Mouse (Mus musculus) hindbrain, embryonic 16.5 days (tissue): Measurements from ENCODE around the gene Birc7. TPM values are rescaled to one million over a fixed set of nuclear protein-coding genes. Genes with fewer than 3 reads are reported as not detected.
A peak's percentile ranks its signal among the peaks of the same experiment; 100 is the strongest.

Experiments used
- ATAC-seq: fragments of 200-750 bp; cut with Nextera tagmentation; 2 replicates; pipeline ENCODE4 v1.8.0; 2017; ENCODE audit warnings: moderate TSS enrichment, moderate library complexity
- H3K27ac ChIP-seq: fragments of 300-500 bp; sonication (generic); 2 replicates; pipeline ENCODE4 v1.5.1; 2014; ENCODE audit warnings: low read depth, mild to moderate bottlenecking, control low read depth, low read length, moderate library complexity
- H3K27me3 ChIP-seq: fragments of 300-500 bp; sonication (generic); replicated peaks from 2 replicates; pipeline ENCODE4 v1.6.1; 2014; ENCODE audit warnings: low read length; ENCODE audit not compliant: control insufficient read depth, insufficient read depth
- H3K36me3 ChIP-seq: fragments of 300-500 bp; sonication (generic); 2 replicates; pipeline ENCODE4 v1.6.1; 2014; ENCODE audit warnings: mild to moderate bottlenecking, low read length, moderate library complexity, mixed read lengths; ENCODE audit not compliant: control insufficient read depth, insufficient read depth
- H3K4me1 ChIP-seq: fragments of 300-500 bp; sonication (generic); 2 replicates; pipeline ENCODE4 v1.6.1; 2014; ENCODE audit warnings: low read depth, low read length; ENCODE audit not compliant: control insufficient read depth, insufficient read depth
- H3K4me2 ChIP-seq: fragments of 300-500 bp; sonication (generic); 2 replicates; pipeline ENCODE4 v1.6.1; 2014; ENCODE audit warnings: mild to moderate bottlenecking, low read length, control low read depth, moderate library complexity
- H3K4me3 ChIP-seq: fragments of 300-500 bp; sonication (generic); 2 replicates; pipeline ENCODE4 v1.5.1; 2014; ENCODE audit warnings: mild to moderate bottlenecking, low read length, control low read depth, moderate library complexity
- H3K9ac ChIP-seq: fragments of 300-500 bp; sonication (generic); 2 replicates; pipeline ENCODE4 v1.6.1; 2014; ENCODE audit warnings: low read depth, mild to moderate bottlenecking, control low read depth, low read length, moderate library complexity
- H3K9me3 ChIP-seq: fragments of 300-500 bp; sonication (generic); 2 replicates; pipeline ENCODE4 v1.6.1; 2014; ENCODE audit warnings: mild to moderate bottlenecking, low read length, moderate library complexity; ENCODE audit not compliant: control insufficient read depth
- WGBS: fragments of 180-500 bp; shearing (Covaris S2); extraction: QIAGEN DNeasy Blood & Tissue Kit; methylation state at CpG from one replicate; pipeline ENCODE4 v1.1.7; 2014; 5-methylcytosine and 5-hydroxymethylcytosine counted together
- polyA plus RNA-seq: library from polyadenylated mRNA; unstranded; fragments of >200 nt; fragmentation: Nextera tagmentation; extraction: Ambion mirVana; gene quantifications from 2 replicates; pipeline ENCODE4 v1.2.1, GENCODE M21; 2015

Birc7 gene
- polyA plus RNA-seq, 1 experiment from 2014 or later, result 0.13 TPM

DNA sequence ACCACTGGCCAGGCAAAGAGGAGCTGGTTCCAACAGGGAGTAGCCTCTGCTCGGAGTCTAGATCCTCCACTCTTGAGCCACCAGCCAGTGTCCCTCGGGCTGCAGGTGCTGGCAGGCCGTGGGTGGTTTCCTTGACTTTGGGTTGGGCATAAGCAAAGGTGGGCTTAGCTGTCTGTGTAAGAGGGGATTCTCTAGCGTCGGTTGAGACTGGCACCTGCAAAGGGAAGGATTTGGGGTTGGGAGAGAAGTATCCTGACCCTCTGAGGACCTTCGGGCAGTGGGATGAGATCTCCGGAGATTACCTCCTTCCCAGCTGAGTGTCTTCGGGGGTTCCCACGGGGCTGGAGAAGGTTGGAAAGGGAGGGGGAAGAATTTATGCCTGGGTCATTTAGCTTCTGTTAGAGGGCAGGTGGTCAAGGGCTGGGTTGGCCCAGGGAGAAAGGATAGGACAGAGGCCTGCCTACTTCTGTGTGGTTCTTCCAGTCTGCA, 36.9 kb upstream of the Birc7 start:
- H3K9me3 ChIP-seq, result no peaks in the 10 kb centered on the region
- peak overlapping the region; percentile 61 for H3K4me2 ChIP-seq
- 0 out of 2 replicates have a peak, but pooled peaks cover 4% of the 10 kb centered on the region for H3K27me3 ChIP-seq
- ATAC-seq, result no peak
- H3K4me1 ChIP-seq, result peaks cover 32% of the 10 kb centered on the region
- peak overlapping the region; percentile 77 for H3K4me3 ChIP-seq
- H3K27ac ChIP-seq, result peak overlapping the region; percentile 98
- H3K36me3 ChIP-seq, result no peaks in the 10 kb centered on the region
- 9% methylated on average over 9 of the region's 9 CpGs for WGBS
- H3K9ac ChIP-seq, result peak overlapping the region; percentile 96

DNA sequence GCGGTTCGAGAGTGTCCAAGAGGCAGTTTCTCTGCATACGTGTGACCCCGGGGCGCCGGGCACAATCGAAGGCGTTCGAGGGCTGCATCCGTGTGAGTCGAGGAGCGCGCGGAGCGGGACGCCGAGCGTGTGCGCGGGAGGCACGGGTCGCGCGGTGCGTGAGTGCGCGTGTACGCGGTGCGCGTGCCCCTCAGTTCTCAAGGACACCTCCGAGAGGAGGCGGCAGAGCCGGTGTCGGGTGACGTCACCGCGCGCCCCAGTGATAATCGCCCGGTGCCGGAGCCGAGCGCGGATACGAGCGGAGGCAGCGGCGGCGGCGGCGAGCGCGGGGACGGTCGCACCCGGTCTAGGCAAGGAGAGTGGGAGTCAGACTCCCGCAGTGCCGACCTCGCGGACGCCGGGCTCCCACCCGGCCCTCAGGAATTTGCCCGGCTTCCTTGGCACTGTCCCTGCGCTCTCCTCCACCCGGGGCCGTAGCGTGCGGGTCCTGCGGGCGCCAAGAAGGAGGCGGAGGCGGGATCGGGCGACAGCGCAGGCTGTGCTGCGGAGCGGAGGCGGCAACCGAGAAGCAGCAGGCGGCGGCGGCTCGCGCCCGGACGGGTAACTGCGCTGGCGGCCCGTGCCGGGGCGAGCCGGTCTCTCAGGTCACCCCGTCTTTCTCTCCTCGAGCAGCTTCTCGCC, 35.8 kb upstream of the Birc7 start:
- Histone ChIP-seq H3K9ac (peak overlapping the region; percentile 96), H3K4me1 (peaks cover 39% of the 10 kb centered on the region), H3K9me3 (no peaks in the 10 kb centered on the region), H3K27me3 (0 out of 2 replicates have a peak, but pooled peaks cover 4% of the 10 kb centered on the region), H3K4me3 (peak overlapping the region; percentile 77), H3K27ac (peak overlapping the region; percentile 98), H3K4me2 (peak overlapping the region; percentile 61), H3K36me3 (no peaks in the 10 kb centered on the region)
- WGBS, result under 1% methylated on average over 89 of the region's 97 CpGs
- peak; percentile 63 for ATAC-seq

DNA sequence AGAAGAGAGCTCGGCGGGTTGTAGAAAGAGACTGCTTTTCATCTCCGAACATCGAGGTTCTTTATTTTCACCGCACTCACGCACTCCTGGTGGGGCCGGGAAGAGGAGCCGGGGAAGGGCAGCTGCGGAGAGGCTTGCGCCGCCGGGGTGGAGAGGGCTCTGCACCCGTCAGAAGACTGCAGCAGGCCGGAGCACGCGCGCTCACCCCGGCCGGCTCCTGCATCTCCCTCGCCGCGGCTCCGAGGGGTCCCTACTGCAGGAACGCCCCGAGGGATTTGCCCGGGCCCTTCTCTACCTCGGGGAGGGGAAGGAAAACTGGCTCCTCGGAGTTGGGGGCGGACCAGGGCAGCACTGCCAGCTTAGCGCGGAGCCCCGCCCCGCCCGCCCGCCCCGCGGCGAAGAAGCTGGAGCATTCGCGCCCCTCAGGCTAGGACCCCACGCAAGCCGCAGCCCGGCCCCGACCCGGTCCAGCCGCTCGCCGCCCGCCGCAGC, 35.2 kb upstream of the Birc7 start:
- under 1% methylated on average over 42 of the region's 50 CpGs for WGBS
- no peak for ATAC-seq

DNA sequence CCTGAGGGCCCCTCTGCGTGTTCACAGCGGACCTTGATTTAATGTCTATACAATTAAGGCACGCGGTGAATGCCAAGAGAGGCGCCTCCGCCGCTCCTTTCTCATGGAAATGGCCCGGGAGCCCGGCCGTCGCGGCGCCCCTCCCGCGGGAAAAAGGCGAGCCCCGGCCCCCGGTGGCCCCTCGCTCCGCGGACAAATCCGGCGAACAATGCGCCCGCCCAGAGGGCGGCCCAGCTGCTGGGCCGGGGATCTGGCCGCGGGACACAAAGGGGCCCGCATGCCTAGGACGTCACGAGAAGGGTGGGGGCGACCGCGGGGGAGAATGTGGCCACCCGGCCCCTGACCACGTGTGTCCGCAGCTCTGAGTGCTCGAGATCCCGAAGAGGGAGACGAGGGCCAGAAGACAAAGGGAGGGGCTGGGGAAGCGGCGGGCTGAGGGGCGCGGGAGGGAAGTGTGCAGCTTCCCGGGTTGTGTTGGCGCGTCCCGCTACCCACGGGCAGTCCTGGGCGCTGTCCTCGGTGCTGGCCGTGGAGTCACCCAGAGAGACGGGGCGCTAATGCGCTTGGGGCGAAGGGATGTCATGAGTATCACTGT, 34.7 kb upstream of the Birc7 start:
- WGBS, result under 1% methylated on average over 55 of the region's 57 CpGs
- Histone ChIP-seq H3K27me3 (0 out of 2 replicates have a peak, but pooled peaks cover 4% of the 10 kb centered on the region), H3K4me3 (peak overlapping the region; percentile 77), H3K9me3 (no peaks in the 10 kb centered on the region), H3K36me3 (no peaks in the 10 kb centered on the region), H3K4me1 (peaks cover 35% of the 10 kb centered on the region), H3K27ac (peak overlapping the region; percentile 98), H3K9ac (peak overlapping the region; percentile 96), H3K4me2 (peak overlapping the region; percentile 61)
- ATAC-seq, result peak; percentile 9

More for the DNA sequence above, 35.2 kb upstream of the Birc7 start:
- Histone ChIP-seq H3K4me1 (peaks cover 37% of the 10 kb centered on the region), H3K27me3 (0 out of 2 replicates have a peak, but pooled peaks cover 4% of the 10 kb centered on the region), H3K9me3 (no peaks in the 10 kb centered on the region), H3K4me2 (peak overlapping the region; percentile 61), H3K9ac (peak overlapping the region; percentile 96), H3K27ac (peak overlapping the region; percentile 98), H3K36me3 (no peaks in the 10 kb centered on the region), H3K4me3 (peak overlapping the region; percentile 77)

DNA sequence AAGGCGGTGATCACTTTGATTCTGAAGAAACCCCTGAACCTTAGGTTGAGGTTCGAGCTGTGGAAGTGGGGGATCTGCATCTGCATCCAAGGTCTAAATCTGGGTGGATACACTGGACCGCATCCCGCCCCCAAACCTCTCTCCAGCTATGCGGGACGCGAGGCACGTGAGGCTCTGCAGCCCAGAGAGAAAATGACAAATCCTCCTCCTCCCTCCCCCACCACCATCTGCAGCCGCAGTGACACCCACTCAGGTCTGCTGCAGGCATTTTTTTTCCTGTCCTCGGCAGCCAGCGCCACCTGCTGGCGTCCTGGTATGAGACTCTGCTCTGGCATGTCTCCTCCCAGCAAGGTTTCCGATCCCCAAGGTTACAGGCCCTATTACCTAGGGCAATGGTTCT, 34.1 kb upstream of the Birc7 start:
- Histone ChIP-seq H3K36me3 (no peaks in the 10 kb centered on the region), H3K4me3 (peak overlapping the region; percentile 77), H3K4me1 (peaks cover 29% of the 10 kb centered on the region), H3K4me2 (peak overlapping the region; percentile 61), H3K27ac (peak overlapping the region; percentile 98), H3K27me3 (0 out of 2 replicates have a peak, but pooled peaks cover 4% of the 10 kb centered on the region), H3K9ac (peak overlapping the region; percentile 96), H3K9me3 (no peaks in the 10 kb centered on the region)
- ATAC-seq, result peak; percentile 60
- WGBS, result under 1% methylated on average over 13 of the region's 13 CpGs

DNA sequence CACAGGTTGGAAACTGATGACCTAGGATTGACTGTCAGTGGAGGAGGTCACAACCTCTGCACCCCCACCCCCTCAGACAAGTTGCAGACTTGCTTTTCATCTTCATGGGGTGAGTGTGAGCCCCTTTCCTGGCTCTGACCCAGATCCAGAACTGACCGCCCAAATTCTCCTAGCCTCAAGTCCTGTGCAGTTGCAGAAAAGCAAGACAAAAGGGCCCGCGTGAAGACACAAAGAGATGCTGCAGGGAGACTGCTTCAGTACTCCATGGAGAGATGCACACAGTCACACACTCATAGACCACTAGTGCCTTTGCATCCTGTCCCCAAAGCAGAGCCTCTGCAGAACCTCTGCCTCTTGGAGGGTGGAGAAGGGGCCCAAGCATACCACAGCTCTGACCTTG, 33.5 kb upstream of the Birc7 start:
- Histone ChIP-seq H3K4me3 (peak overlapping the region; percentile 77), H3K27ac (peak overlapping the region; percentile 70), H3K4me1 (peaks cover 27% of the 10 kb centered on the region), H3K4me2 (peak overlapping the region; percentile 61), H3K27me3 (0 out of 2 replicates have a peak, but pooled peaks cover 4% of the 10 kb centered on the region), H3K9ac (peak overlapping the region; percentile 96), H3K9me3 (no peaks in the 10 kb centered on the region), H3K36me3 (no peaks in the 10 kb centered on the region)
- ATAC-seq, result no peak
- 38% methylated on average over 3 of the region's 3 CpGs for WGBS

DNA sequence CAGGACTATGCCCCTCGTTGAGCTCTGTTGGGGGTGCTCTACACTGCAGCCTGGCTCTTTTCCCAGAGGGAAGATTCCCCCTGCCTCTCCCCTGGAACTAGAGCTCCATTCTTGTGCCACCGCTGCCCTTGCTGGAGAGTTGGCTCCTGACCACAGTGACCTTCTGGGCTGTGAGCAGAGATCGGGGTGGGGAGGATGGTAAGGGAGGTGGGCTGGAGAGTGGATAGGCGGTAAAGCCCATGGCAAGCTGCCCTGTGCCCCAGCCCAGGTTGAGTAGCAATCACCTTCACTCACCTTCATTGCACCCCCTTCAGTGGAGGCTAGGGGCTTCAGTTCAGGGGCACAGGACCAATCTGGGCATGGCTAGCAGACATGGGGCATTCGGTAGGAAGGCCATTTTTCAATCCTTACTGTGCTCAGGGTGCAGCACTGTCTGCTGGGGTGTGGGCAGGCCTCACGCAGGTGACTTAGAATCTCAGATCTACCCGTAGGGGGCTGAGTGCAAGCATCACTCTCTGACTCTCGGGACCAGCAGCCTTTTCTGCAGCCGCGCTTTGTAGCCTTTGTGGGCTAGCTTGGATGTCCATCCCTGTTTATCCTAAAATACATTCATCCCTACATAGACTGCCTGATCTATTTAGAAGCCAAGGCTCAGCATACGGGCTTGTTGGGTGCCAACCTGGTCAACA, 32.8 kb upstream of the Birc7 start:
- ATAC-seq, result no peak
- Histone ChIP-seq H3K9me3 (no peaks in the 10 kb centered on the region), H3K4me3 (peak overlapping the region; percentile 77), H3K4me1 (peaks cover 26% of the 10 kb centered on the region), H3K4me2 (peak overlapping the region; percentile 61), H3K9ac (peak overlapping the region; percentile 96), H3K36me3 (no peaks in the 10 kb centered on the region), H3K27me3 (0 out of 2 replicates have a peak, but pooled peaks cover 4% of the 10 kb centered on the region), H3K27ac (peak overlapping the region; percentile 70)
- 59% methylated on average over 11 of the region's 11 CpGs for WGBS

DNA sequence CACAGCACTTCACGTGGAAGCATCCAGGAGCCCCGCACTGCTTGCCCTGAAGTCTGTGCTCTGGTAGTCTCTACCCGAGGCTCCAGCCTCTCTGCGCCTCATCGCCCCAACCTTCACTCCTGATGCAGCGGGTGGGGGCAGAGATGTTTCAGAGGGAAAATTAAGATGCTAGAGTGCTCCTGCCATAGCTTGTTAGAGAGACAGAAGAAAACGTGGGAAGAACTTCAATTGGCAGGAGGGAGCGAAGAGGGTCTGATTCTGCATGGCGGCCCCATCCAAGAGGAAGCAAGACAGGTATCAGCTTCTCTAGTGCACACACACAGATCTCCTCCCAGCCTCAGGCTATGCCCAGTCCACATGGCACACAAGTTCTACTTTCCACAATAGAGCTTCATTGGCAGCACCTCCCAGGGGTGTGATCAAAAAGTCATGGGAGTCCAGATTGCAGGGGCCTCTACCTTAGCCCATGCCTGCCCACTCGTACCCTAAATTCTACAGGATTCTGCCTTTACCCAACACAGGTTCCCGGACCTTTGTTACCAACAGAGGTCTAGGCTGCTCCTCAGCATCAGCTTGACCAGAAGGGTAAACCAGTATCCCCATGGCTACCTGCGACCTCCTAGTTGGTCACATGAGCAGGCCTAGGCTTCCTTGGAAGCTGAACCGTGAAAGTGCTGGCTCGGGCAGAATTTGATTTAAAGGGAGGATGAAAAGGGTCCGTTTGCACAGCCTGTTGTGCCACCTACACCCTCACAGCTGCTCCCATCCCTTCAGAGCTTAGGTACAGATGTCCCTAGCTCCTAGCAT, 31.8 kb upstream of the Birc7 start:
- peaks cover 23% of the 10 kb centered on the region for H3K4me1 ChIP-seq
- ATAC-seq, result no peak
- no peak overlapping the region for H3K4me3 ChIP-seq
- H3K9me3 ChIP-seq, result no peaks in the 10 kb centered on the region
- H3K4me2 ChIP-seq, result no peak overlapping the region
- H3K27ac ChIP-seq, result peak overlapping the region; percentile 70
- H3K9ac ChIP-seq, result peak overlapping the region; percentile 20; the same call in 1 of the 2 replicates
- H3K27me3 ChIP-seq, result 0 out of 2 replicates have a peak, but pooled peaks cover under 1% of the 10 kb centered on the region
- no peaks in the 10 kb centered on the region for H3K36me3 ChIP-seq
- WGBS, result 57% methylated on average over 15 of the region's 15 CpGs
